Mouse (Mus musculus) midbrain, embryonic 11.5 days (tissue): ENCODE data around the gene Ankrd28. TPM values are rescaled to one million over a fixed set of nuclear protein-coding genes. Genes with fewer than 3 reads are reported as not detected.
"Not testable (repeated sequence)": the region's sequence is repeated elsewhere in the genome, so short reads cannot be mapped to it uniquely, and the experiment has no call there.

Source experiments
- ATAC-seq: fragments of 200-750 bp; cut with Nextera tagmentation; 2 replicates; pipeline ENCODE4 v1.8.0; 2017; ENCODE audit warnings: moderate TSS enrichment, moderate library complexity; ENCODE audit not compliant: low FRiP score
- DNase-seq: peaks from one replicate; pipeline ENCODE4 v3.0.0; 2015; ENCODE audit warnings: low spot score; ENCODE audit errors: missing footprints
- H3K27ac ChIP-seq: fragments of 300-500 bp; sonication (generic); 2 replicates; pipeline ENCODE4 v1.5.1; 2014; ENCODE audit warnings: low read depth, low read length
- H3K27me3 ChIP-seq: fragments of 300-500 bp; sonication (generic); 2 replicates; pipeline ENCODE4 v1.6.1; 2014; ENCODE audit warnings: mild to moderate bottlenecking, low read length, moderate library complexity, mixed read lengths; ENCODE audit not compliant: control insufficient read depth, insufficient read depth
- H3K36me3 ChIP-seq: fragments of 300-500 bp; sonication (generic); 2 replicates; pipeline ENCODE4 v1.6.1; 2014; ENCODE audit warnings: mild to moderate bottlenecking, low read length, moderate library complexity, mixed read lengths; ENCODE audit not compliant: control insufficient read depth, insufficient read depth
- H3K4me1 ChIP-seq: fragments of 300-500 bp; sonication (generic); 2 replicates; pipeline ENCODE4 v1.6.1; 2014; ENCODE audit warnings: low read length; ENCODE audit not compliant: control insufficient read depth, insufficient read depth
- H3K4me2 ChIP-seq: fragments of 300-500 bp; sonication (generic); 2 replicates; pipeline ENCODE4 v1.6.1; 2014; ENCODE audit warnings: mild to moderate bottlenecking, moderate library complexity
- H3K4me3 ChIP-seq: fragments of 300-500 bp; sonication (generic); 2 replicates; pipeline ENCODE4 v1.5.1; 2014; ENCODE audit warnings: low read depth, low read length
- H3K9ac ChIP-seq: fragments of 300-500 bp; sonication (generic); 2 replicates; pipeline ENCODE4 v1.6.1; 2014; ENCODE audit warnings: low read length
- H3K9me3 ChIP-seq: fragments of 300-500 bp; sonication (generic); 2 replicates; pipeline ENCODE4 v1.6.1; 2016; ENCODE audit warnings: low read length; ENCODE audit not compliant: control insufficient read depth
- WGBS: fragments of 180-500 bp; shearing (Covaris S2); extraction: QIAGEN DNeasy Blood & Tissue Kit; methylation state at CpG from one replicate; pipeline ENCODE4 v1.1.7; 2014; 5-methylcytosine and 5-hydroxymethylcytosine counted together
- polyA plus RNA-seq: library from polyadenylated mRNA; unstranded; fragments of >200 nt; fragmentation: Nextera tagmentation; extraction: Ambion mirVana; gene quantifications from 2 replicates; pipeline ENCODE4 v1.2.1, GENCODE M21; 2014

The Ankrd28 gene
- 8.9 and 9.4 TPM in 2 replicates for polyA plus RNA-seq

DNA sequence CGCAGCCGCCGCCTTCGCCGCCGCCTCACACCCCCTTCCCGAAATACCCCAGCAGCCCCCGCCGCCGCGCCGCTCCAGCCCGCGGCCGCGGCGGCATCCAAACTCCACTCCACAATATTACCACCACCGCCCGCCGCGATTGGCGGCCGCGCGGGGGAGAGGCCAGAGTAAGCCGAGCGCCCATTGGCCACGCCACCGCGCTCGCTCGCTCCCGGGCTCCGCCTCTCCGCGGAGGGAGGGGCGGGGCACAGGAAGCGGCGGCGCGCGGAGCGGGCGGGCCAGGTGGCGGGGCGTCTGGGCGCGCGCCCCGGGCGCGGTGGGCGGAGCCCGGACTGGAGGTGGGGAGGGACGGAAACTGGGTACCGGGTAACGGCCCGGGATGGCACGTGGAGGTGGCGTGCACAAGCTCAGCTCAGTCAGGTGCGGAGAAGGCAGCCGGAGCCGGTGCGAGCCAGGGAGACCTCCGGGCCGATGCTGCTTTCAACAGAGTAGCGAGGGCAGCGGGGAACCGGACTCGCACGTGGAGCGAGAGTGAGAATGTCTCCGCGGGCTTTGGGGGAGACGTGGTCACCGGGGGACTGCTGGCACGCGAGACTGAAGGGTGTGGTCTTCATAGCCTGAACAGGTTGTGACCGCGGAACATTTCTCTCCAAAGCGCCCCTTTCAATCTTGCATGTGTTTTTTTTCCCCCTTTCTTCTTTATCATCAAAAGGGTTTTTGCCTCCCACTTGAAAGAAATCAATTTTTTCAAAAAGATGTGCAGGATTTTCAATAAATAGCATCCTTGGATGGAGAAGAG lies at the start of gene Ankrd28:
Ankrd28 (minus strand) TSS at position 81 of the 799 bp plus-strand sequence.
- Histone ChIP-seq H3K27me3 (no peaks in the 10 kb centered on the region), H3K4me1 (peaks cover 4% of the 10 kb centered on the region), H3K36me3 (no peaks in the 10 kb centered on the region), H3K9me3 (no peaks in the 10 kb centered on the region), H3K4me2 (peak within 1 kb of the TSS; percentile 85), H3K4me3 (peak within 1 kb of the TSS; percentile 91), H3K9ac (peak within 1 kb of the TSS; percentile 79), H3K27ac (peak within 1 kb of the TSS; percentile 85)
- under 1% methylated on average over 80 of the region's 81 CpGs for WGBS
- DNase-seq (peak; percentile 99), ATAC-seq (peak; percentile 99)

DNA sequence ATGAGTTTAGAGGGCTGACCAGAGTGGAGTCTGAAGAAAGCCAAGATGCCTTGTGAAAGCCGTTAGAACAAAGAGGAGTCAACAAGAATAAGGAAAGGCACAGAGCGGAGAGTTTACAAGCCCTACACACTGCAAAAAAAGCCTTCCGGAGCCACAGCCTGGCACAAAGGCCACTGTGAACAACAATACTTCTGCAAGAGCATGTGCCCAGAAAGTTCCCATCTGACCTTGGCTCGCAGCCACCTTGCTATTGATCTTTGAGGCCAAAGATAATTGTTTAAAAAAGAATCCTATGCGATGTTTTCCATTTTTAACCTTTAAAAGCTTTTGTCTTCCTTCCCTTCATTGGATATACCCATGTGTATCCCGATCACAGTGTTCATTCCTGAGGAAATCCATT lies 49.0 kb upstream of the Ankrd28 start:
- WGBS, result 90% methylated on average over 6 of the region's 6 CpGs
- Histone ChIP-seq H3K4me3 (no peak overlapping the region), H3K27me3 (no peaks in the 10 kb centered on the region)

DNA sequence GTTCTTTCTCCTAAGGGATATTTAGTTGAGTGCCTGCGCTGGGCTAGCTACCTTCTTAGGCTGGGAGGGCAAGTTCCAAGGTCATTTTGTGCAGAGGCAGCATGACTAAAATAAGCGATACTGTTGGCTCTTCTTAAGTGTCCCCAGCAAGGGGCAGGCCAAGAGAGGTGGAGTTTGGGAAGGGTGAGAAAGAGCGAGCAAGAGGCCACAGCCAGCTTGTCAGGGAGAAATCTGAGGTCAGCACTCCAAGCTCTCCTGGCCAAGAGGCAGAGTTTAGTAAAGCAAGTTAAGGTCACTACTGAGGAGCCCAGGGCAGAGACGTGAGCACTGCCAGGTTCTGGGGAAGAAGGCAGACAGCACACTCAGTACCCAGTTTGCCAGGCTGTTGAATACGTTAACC lies 41.7 kb upstream of the Ankrd28 start:
- no peak overlapping the region for H3K9ac ChIP-seq
- no peak overlapping the region for H3K4me3 ChIP-seq
- ATAC-seq (no peak), DNase-seq (no peak)
- no peak overlapping the region for H3K4me2 ChIP-seq
- no peak overlapping the region for H3K27ac ChIP-seq
- H3K27me3 ChIP-seq, result no peaks in the 10 kb centered on the region
- WGBS, result 77% methylated on average over 5 of the region's 5 CpGs
- H3K4me1 ChIP-seq, result no peaks in the 10 kb centered on the region
- H3K9me3 ChIP-seq, result peaks cover 1% of the 10 kb centered on the region; the same call in 1 of the 2 replicates
- H3K36me3 ChIP-seq, result no peaks in the 10 kb centered on the region

More for the DNA sequence above, 49.0 kb upstream of the Ankrd28 start:
- Histone ChIP-seq H3K9ac (no peak overlapping the region), H3K36me3 (no peaks in the 10 kb centered on the region), H3K9me3 (no peaks in the 10 kb centered on the region), H3K4me1 (no peaks in the 10 kb centered on the region), H3K27ac (no peak overlapping the region), H3K4me2 (no peak overlapping the region)
- DNase-seq, result no peak
- no peak for ATAC-seq

DNA sequence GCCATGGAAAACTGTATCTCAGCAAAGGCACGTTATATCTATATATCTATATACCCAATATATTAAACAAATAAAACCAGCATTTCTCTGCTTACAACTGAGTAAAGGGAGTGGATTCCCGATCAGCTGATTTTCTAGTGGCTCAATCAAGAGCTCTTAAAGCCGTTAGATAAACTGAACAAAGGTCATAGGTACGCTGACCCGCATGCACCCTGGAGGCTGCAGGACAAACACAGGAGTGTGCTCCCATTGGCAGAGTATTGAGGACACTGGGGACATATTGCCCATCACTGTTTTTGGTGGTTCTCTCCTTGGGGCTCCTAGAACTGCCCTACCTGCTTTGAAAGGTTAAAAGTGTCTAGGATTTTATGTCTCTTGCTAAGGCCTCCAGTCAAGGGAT lies 40.0 kb upstream of the Ankrd28 start:
- Histone ChIP-seq H3K4me1 (no peaks in the 10 kb centered on the region), H3K9ac (no peak overlapping the region), H3K36me3 (no peaks in the 10 kb centered on the region), H3K27me3 (no peaks in the 10 kb centered on the region), H3K9me3 (peaks cover 9% of the 10 kb centered on the region; the same call in 1 of the 2 replicates), H3K27ac (no peak overlapping the region), H3K4me2 (no peak overlapping the region), H3K4me3 (no peak overlapping the region)
- WGBS, result 85% methylated on average over 5 of the region's 5 CpGs
- ATAC-seq (no peak), DNase-seq (no peak)

DNA sequence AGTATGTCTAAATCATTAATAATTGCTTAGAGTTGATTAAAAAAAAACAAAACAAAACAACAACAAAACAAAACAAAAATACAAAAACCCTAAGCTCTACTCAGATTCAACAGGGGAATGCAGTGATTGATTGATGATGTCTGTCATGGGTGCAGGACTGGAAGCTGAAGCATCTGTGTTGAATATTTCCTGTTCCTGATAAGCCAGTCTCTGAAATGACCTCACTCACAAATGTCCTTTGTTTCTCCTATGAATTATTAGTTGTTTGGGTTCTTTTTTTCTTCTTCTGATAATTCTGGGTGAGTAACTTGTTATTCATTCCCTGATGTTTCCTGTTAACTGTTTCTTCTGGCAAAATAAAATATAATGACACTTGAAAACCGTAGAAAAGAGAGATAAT lies 38.1 kb upstream of the Ankrd28 start:
- no peak overlapping the region for H3K4me2 ChIP-seq
- no peaks in the 10 kb centered on the region for H3K36me3 ChIP-seq
- no peak for ATAC-seq
- no peaks in the 10 kb centered on the region for H3K27me3 ChIP-seq
- no peak overlapping the region for H3K27ac ChIP-seq
- H3K4me3 ChIP-seq, result no peak overlapping the region
- no peak for DNase-seq
- no peaks in the 10 kb centered on the region for H3K4me1 ChIP-seq
- no peak overlapping the region for H3K9ac ChIP-seq
- H3K9me3 ChIP-seq, result peaks cover 9% of the 10 kb centered on the region; the same call in 1 of the 2 replicates
- WGBS, result 82% methylated on average over 1 of the region's 1 CpGs

DNA sequence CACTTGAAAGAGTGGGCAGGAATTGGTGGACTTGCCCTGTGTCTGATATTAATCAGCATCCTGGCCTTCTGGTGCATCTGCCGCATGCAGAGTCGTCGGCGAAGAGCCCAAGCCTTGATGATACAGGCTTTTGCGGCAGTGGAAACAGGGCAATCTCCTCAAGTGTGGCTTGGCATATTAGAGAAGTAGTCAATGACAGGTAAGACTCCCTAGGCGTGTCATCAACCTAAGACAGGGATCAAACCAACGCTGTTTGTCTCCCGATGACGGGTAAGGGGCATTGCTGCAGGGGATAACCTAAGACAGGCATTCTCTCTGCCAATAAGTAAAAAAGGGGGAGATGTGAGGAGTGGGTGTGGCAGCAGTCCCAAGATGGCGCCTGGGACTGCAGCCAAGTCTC lies 35.9 kb upstream of the Ankrd28 start:
- not testable (repeated sequence) for ATAC-seq, H3K9ac ChIP-seq, H3K9me3 ChIP-seq, H3K4me3 ChIP-seq, DNase-seq, H3K27ac ChIP-seq, H3K36me3 ChIP-seq, H3K4me2 ChIP-seq, H3K27me3 ChIP-seq, H3K4me1 ChIP-seq
- WGBS, result 91% methylated on average over 10 of the region's 10 CpGs

DNA sequence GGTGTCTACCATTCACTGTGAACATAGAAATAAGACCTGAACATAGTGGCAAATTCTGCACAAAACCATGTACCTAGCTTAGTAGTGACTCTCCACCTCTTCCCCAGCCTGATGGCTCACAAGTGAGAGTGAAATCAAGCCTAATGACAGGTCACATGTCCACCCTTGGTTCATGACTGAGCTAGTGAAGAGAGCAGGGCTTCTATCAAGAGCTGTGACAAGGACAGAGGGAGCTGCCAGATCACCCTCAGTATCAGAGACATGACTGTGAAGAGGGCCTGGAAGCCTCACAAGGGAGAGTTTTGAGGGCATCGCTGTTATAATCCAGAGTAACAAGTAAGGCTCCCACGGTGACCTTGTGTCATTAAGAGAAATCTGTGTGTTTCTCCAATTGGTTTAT lies 28.2 kb upstream of the Ankrd28 start:
- H3K4me3 ChIP-seq, result no peak overlapping the region
- H3K4me1 ChIP-seq, result no peaks in the 10 kb centered on the region
- 89% methylated on average over 2 of the region's 2 CpGs for WGBS
- no peak overlapping the region for H3K27ac ChIP-seq
- ATAC-seq (no peak), DNase-seq (no peak)
- H3K9ac ChIP-seq, result no peak overlapping the region
- H3K36me3 ChIP-seq, result no peaks in the 10 kb centered on the region
- no peaks in the 10 kb centered on the region for H3K27me3 ChIP-seq
- no peak overlapping the region for H3K4me2 ChIP-seq
- no peaks in the 10 kb centered on the region; the same call in 1 of the 2 replicates for H3K9me3 ChIP-seq

DNA sequence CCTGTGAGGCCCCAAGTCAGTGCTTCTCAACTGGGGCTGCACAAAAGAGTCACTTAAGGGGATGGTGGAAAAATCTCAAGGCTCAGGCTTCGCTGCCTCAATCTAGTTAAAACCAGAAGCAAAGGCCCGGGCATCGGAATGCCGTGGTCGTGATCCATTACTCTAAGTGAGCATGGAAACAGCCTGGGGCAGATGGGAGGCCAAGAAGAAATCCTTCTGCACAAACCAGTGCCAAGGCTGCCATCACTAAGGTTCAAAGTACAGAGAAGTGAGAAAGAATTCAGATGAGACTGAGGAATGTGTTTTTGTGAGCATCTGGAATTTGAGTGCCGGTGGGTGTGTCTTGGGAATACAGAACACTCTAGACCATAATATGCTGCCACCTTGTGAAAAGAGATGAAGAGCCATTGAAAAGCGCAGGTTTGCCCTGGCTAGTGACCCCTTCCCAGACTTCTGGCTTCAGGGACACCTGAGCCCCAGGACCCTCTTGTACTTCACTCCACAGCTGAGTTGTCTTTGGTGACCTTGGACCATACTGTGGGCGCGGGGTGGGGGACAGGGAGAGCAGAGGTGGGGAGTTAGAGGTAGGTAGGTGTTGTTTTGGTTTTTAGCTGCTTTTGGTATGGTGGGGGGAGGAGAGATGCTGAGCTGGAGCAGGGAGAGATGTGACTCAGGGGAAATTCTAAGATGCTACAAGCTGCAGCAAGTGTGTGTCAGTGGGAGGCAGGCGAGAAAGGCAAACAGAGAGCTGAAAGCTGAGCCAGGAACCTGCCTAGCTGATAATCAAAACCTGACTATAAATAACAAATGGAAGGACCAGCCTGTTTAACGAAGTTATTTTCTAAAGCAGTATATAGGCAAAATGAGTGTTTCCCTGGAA lies 26.9 kb upstream of the Ankrd28 start:
- Histone ChIP-seq H3K9me3 (no peaks in the 10 kb centered on the region; the same call in 1 of the 2 replicates), H3K4me2 (no peak overlapping the region), H3K4me1 (no peaks in the 10 kb centered on the region), H3K36me3 (no peaks in the 10 kb centered on the region), H3K9ac (no peak overlapping the region), H3K27me3 (no peaks in the 10 kb centered on the region), H3K4me3 (no peak overlapping the region), H3K27ac (no peak overlapping the region)
- no peak for ATAC-seq
- 84% methylated on average over 11 of the region's 11 CpGs for WGBS
- DNase-seq, result no peak

DNA sequence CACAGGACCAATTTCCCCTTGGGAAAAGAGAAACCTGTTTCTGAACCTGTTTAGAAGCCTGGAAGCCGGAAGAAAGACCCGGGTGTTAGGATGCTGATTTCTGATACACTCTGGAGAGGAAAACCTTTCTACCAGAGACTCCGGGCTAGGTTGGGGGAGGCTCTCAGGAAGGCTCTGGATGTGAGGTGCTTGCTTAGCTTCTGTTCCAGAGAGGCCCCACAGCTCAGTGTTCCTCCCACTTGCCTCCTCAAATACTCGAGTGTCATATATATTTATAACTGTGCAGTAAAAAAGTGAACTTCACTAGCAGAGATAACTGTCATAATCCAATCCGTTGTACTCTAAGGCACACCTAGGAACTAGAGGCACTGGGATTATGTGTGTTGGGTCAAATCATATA lies 25.6 kb upstream of the Ankrd28 start:
- no peak overlapping the region for H3K27ac ChIP-seq
- ATAC-seq, result no peak
- WGBS, result 90% methylated on average over 5 of the region's 5 CpGs

More for the DNA sequence above, 25.6 kb upstream of the Ankrd28 start:
- no peak overlapping the region for H3K4me3 ChIP-seq
- no peak overlapping the region for H3K9ac ChIP-seq
- no peaks in the 10 kb centered on the region for H3K9me3 ChIP-seq
- DNase-seq, result no peak
- H3K4me2 ChIP-seq, result no peak overlapping the region
- H3K4me1 ChIP-seq, result no peaks in the 10 kb centered on the region
- H3K27me3 ChIP-seq, result no peaks in the 10 kb centered on the region
- H3K36me3 ChIP-seq, result no peaks in the 10 kb centered on the region
